Mouse (Mus musculus) ES-E14 (cell line): Measurements from ENCODE around the gene Taf4. TPM values are rescaled to one million over a fixed set of nuclear protein-coding genes. Genes with fewer than 3 reads are reported as not detected.

ENCODE experiments used
- DNase-seq: peaks from one replicate; pipeline ENCODE4 v3.0.0-alpha.2; 2013; ENCODE audit warnings: low read depth, low spot score
- H3K27ac ChIP-seq: 2 replicates; pipeline ENCODE4 v1.5.1; 2012; ENCODE audit warnings: low read depth, mild to moderate bottlenecking, low read length, moderate library complexity, mixed read lengths; ENCODE audit not compliant: poor library complexity, insufficient read depth, severe bottlenecking
- H3K36me3 ChIP-seq: 2 replicates; pipeline ENCODE4 v1.6.1; 2012; ENCODE audit warnings: mild to moderate bottlenecking, low read length, moderate library complexity, mixed read lengths; ENCODE audit not compliant: control insufficient read depth, poor library complexity, insufficient read depth, severe bottlenecking
- H3K4me1 ChIP-seq, 2 experiments: fragments of 150-350 bp in 1 of 2; sonication (generic) in 1 of 2; 2 replicates each; pipeline ENCODE4 v1.6.1; 2012; ENCODE audit warnings: low read length in 2 of 2, mild to moderate bottlenecking in 1 of 2, mixed read lengths in 1 of 2; ENCODE audit not compliant: control insufficient read depth in 2 of 2, insufficient read depth in 2 of 2, poor library complexity in 1 of 2
- H3K4me3 ChIP-seq, 2 experiments: fragments of 150-350 bp in 1 of 2; sonication (generic) in 1 of 2; 2 replicates each; pipeline ENCODE4 v1.5.1; 2012; ENCODE audit warnings: low read length in 2 of 2, low read depth in 1 of 2, mild to moderate bottlenecking in 1 of 2, mixed read lengths in 1 of 2; ENCODE audit not compliant: insufficient read depth in 1 of 2, poor library complexity in 1 of 2, severe bottlenecking in 1 of 2
- H3K9ac ChIP-seq: 2 replicates; pipeline ENCODE4 v1.6.1; 2012; ENCODE audit warnings: low read depth, mild to moderate bottlenecking, low read length, mixed read lengths; ENCODE audit not compliant: poor library complexity, insufficient read depth, severe bottlenecking
- H3K9me3 ChIP-seq: fragments of 150-350 bp; sonication (generic); 2 replicates; pipeline ENCODE4 v1.6.1; 2012; ENCODE audit warnings: low read depth, mild to moderate bottlenecking, low read length; ENCODE audit not compliant: control insufficient read depth, insufficient read depth
- CHD2 ChIP-seq: IDR thresholded peaks from 2 replicates; pipeline ENCODE4 v1.6.1; 2014; ENCODE audit warnings: mild to moderate bottlenecking, low read depth, low read length, inconsistent platforms
- HCFC1 ChIP-seq: IDR thresholded peaks from 2 replicates; pipeline ENCODE4 v1.6.1; 2012; ENCODE audit warnings: low read length, inconsistent platforms, borderline replicate concordance; ENCODE audit not compliant: insufficient read depth
- MAFK ChIP-seq: IDR thresholded peaks from 2 replicates; pipeline ENCODE4 v1.6.1; 2014; ENCODE audit warnings: mild to moderate bottlenecking, low read depth, low read length, inconsistent platforms; ENCODE audit not compliant: insufficient read depth
- ZC3H11A ChIP-seq: IDR thresholded peaks from 2 replicates; pipeline ENCODE4 v1.6.1; 2012; ENCODE audit warnings: low read depth, mild to moderate bottlenecking, inconsistent platforms, low read length, borderline replicate concordance
- ZNF384 ChIP-seq: IDR thresholded peaks from 2 replicates; pipeline ENCODE4 v1.6.1; 2012; ENCODE audit warnings: low read depth, low read length, inconsistent platforms
- in situ Hi-C, 2 experiments: fragments of 600-800 bp; cut with MboI; formaldehyde crosslinking; loops; one replicate each; pipeline ENCODE4 v1.15.1; 2025; ENCODE audit warnings: low sequenced_read_pairs in 2 of 2, inconsistent platforms in 1 of 2; ENCODE audit not compliant: unreplicated experiment in 2 of 2
- total RNA-seq: library from RNA; depleted of rRNA; stranded (reverse); fragments of 300-350 nt; gene quantifications from 2 replicates; pipeline ENCODE4 v1.2.3, GENCODE M21; 2012

The Taf4 gene
- total RNA-seq, 1 experiment: 19.0 TPM

DNA sequence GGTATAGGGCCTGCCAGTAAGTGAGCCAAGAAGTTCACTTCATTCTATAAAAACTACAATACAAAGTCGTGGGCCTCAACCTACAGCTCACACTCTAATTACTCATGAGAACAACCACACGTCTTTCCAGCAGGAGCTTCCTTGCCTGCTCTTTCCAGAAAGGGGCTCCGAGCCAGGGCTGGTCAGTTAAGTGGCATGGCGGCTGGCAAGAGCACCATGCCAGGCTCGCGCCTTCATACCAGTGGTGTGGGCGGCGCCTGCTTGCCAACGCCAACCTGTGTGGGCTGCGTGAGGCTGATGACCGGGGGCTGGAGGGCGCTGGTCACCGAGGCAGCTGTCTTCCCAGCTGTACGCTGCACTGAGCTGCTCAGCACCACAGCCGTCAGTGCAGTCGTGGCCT, 44.7 kb downstream of the Taf4 start:
- DNase-seq: no peak
- in situ Hi-C loops: no loop called here
- Histone ChIP-seq H3K9ac (no peak overlapping the region), H3K36me3 (peaks cover 46% of the 10 kb centered on the region), H3K4me3 (no peak overlapping the region), H3K4me1 (peaks cover 0 to 3% of the 10 kb centered on the region in 2 experiments; a peak in 2 of 4 replicates), H3K27ac (no peak overlapping the region), H3K9me3 (no peaks in the 10 kb centered on the region)
- TF ChIP-seq ZC3H11A: no peak
- no peak for TF ChIP-seq CHD2
- no peak for TF ChIP-seq ZNF384
- no peak for TF ChIP-seq HCFC1
- TF ChIP-seq MAFK: no peak

DNA sequence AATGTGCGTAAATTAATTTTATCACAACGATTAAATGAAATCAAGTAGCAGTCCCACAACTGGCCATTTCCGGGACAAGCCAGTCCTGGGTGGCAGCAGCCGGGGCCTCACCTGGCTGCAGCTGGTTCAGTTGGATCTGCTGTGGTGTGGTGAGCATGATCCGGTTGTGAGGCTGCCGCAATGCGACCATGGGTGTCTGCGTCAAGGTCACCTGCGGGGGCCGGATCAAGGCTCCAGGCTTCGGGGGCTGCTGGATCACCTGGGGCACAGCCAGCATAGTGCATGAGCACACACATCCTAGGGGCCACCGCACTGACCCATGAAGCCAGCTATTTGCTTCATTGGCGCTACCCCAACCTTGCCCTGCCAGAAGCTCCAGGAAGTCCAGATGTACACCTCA, 47.3 kb downstream of the Taf4 start:
- in situ Hi-C loops: no loop called here
- H3K4me1 ChIP-seq: peaks cover 0 to 3% of the 10 kb centered on the region in 2 experiments; a peak in 2 of 4 replicates
- H3K9ac ChIP-seq: no peak overlapping the region; the same call in 1 of the 2 replicates
- peak overlapping the region; percentile 27; the same call in 1 of the 2 replicates for H3K27ac ChIP-seq
- H3K36me3 ChIP-seq: peaks cover 48% of the 10 kb centered on the region
- TF ChIP-seq ZNF384 (no peak), HCFC1 (no peak)
- H3K4me3 ChIP-seq: no peak overlapping the region
- no peaks in the 10 kb centered on the region for H3K9me3 ChIP-seq
- DNase-seq: no peak

DNA sequence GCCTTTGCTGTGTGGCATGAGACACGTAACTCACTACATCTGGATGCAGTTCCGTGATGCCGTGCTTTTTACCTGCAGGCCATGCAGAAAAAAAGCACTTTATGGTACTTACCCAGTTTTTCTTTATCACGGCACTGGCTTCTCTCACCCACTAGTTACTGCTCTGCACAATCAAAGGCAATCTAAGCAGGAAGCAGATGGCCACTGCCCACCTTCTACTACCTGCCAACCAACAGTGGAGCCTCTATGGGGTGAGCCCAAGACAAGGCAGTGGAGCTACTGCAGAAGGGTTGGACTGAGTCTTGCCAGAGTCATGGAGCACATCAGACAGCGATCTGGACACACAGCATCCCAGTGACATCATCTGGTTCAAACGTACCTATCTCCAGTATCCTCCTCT, 52.4 kb downstream of the Taf4 start:
- no peaks in the 10 kb centered on the region for H3K4me1 ChIP-seq
- no peaks in the 10 kb centered on the region for H3K9me3 ChIP-seq
- H3K27ac ChIP-seq: no peak overlapping the region
- in situ Hi-C loops: no loop called here
- H3K36me3 ChIP-seq: peaks cover 33% of the 10 kb centered on the region
- no peak for TF ChIP-seq CHD2
- TF ChIP-seq ZC3H11A: no peak
- TF ChIP-seq MAFK: no peak
- TF ChIP-seq HCFC1: no peak
- no peak for TF ChIP-seq ZNF384
- no peak overlapping the region for H3K9ac ChIP-seq
- no peak overlapping the region for H3K4me3 ChIP-seq
- DNase-seq: no peak

DNA sequence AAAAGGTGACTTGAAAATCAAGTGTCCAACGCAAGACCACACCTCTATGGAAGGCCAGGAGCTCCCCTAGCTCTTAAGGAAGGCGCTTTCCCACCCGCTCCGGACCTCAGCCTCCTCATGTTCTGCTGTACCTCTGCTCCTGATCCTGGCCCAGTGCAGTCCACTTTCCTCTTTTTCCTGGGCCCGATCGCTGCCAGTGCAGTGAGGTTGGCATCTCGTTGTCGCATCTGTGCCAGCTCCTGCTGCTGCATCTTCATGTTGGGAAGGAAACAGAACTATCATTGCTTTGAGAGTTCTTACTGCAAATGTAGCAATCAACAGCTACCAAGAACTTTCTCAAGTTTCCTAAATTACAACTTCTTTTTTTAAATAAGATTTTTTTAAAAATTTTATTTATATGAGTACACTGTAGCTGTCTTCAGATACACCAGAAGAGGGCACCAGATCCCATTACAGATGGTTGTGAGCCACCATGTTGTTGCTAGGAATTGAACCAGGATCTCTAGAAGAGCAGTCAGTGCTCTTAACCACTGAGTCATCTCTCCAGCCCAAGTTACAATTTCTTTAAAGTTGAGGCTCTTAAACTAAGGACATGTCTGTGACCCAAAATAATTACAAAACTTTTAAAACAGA, 55.3 kb downstream of the Taf4 start:
- DNase-seq: no peak
- in situ Hi-C loops: no loop called here
- TF ChIP-seq ZNF384 (no peak), ZC3H11A (no peak), HCFC1 (no peak), MAFK (no peak)
- Histone ChIP-seq H3K27ac (no peak overlapping the region), H3K9ac (no peak overlapping the region), H3K36me3 (peaks cover 33% of the 10 kb centered on the region), H3K4me3 (no peak overlapping the region), H3K4me1 (no peaks in the 10 kb centered on the region), H3K9me3 (no peaks in the 10 kb centered on the region)

DNA sequence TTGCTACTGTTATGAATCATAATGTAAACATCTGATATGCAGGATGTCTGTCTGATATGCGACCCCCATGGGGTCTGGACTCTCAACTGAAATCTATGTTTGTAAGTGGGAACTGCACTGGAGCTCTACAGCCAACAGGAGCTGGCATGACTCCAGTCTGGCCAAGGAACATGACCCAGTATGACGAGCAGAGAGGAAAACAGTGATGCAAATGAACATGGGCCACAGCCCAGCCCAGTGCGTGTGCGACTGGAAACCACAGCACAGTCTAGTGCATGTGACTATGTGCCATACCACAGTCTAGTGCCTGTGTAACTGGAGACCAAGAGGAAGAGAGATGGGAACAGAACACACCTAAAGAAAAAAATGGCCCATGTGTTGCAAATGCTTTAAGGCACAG, 56.4 kb downstream of the Taf4 start:
- in situ Hi-C loops: no loop called here
- DNase-seq: no peak
- H3K9me3 ChIP-seq: no peaks in the 10 kb centered on the region
- H3K4me3 ChIP-seq: no peak overlapping the region
- no peak overlapping the region for H3K27ac ChIP-seq
- TF ChIP-seq CHD2 (no peak), ZNF384 (no peak)
- H3K9ac ChIP-seq: no peak overlapping the region
- peaks cover 31% of the 10 kb centered on the region for H3K36me3 ChIP-seq
- H3K4me1 ChIP-seq: no peaks in the 10 kb centered on the region
